Mouse (Mus musculus) heart, embryonic 12.5 days (tissue): Measurements from ENCODE around the gene Cyp39a1. TPM values are rescaled to one million over a fixed set of nuclear protein-coding genes. Genes with fewer than 3 reads are reported as not detected.

Source experiments
- ATAC-seq: fragments of 200-750 bp; cut with Nextera tagmentation; 2 replicates; pipeline ENCODE4 v1.8.0; 2017; ENCODE audit warnings: moderate TSS enrichment, moderate library complexity; ENCODE audit not compliant: insufficient number of reproducible peaks, low FRiP score
- H3K27ac ChIP-seq: fragments of 300-500 bp; sonication (generic); 2 replicates; pipeline ENCODE4 v1.5.1; 2016; ENCODE audit warnings: mild to moderate bottlenecking, moderate library complexity; ENCODE audit not compliant: poor library complexity, severe bottlenecking
- H3K27me3 ChIP-seq: fragments of 300-500 bp; sonication (generic); replicated peaks from 2 replicates; pipeline ENCODE4 v1.6.1; 2016; ENCODE audit warnings: mild to moderate bottlenecking, moderate library complexity
- H3K36me3 ChIP-seq: fragments of 300-500 bp; sonication (generic); 2 replicates; pipeline ENCODE4 v1.6.1; 2016; ENCODE audit warnings: mild to moderate bottlenecking, moderate library complexity
- H3K4me1 ChIP-seq: fragments of 300-500 bp; sonication (generic); replicated peaks from 2 replicates; pipeline ENCODE4 v1.6.1; 2016; ENCODE audit warnings: mild to moderate bottlenecking
- H3K4me2 ChIP-seq: fragments of 300-500 bp; sonication (generic); 2 replicates; pipeline ENCODE4 v1.6.1; 2016; ENCODE audit warnings: mild to moderate bottlenecking, moderate library complexity
- H3K4me3 ChIP-seq: fragments of 300-500 bp; sonication (generic); 2 replicates; pipeline ENCODE4 v1.5.1; 2016; ENCODE audit warnings: mild to moderate bottlenecking
- H3K9ac ChIP-seq: fragments of 300-500 bp; sonication (generic); 2 replicates; pipeline ENCODE4 v1.6.1; 2016; ENCODE audit warnings: mild to moderate bottlenecking, moderate library complexity
- H3K9me3 ChIP-seq: fragments of 300-500 bp; sonication (generic); replicated peaks from 2 replicates; pipeline ENCODE4 v1.6.1; 2016; ENCODE audit warnings: mild to moderate bottlenecking, moderate library complexity
- WGBS: fragments of 180-500 bp; shearing (Covaris S2); methylation state at CpG from one replicate; pipeline ENCODE4 v1.1.7; 2016; 5-methylcytosine and 5-hydroxymethylcytosine counted together
- polyA plus RNA-seq: library from polyadenylated mRNA; unstranded; fragments of >200 nt; fragmentation: Nextera tagmentation; extraction: Ambion mirVana; gene quantifications from 2 replicates; pipeline ENCODE4 v1.2.1, GENCODE M21; 2016

Cyp39a1 gene
- polyA plus RNA-seq, 1 experiment from 2014 or later: 34.7 TPM

DNA sequence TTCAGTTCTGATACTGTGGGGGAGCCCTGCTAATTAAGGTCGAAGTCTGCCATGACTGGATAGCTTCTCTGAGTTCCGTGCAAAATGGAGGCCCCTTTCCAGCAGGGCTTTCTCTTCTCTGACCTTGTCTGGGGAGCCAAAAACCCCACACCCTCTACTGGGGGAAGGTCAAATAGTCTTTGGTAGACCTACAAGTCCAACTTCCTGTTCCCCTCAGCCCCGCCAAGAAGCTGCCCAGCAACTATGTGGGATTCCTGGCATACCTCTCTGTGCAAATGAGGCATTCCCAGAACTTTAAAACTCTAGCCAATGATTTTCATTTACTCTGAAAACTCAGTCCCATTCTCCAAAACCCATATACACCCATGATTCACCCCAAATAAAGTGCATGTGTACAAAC lies 52.2 kb downstream of the Cyp39a1 start:
- WGBS: 70% methylated on average over 3 of the region's 3 CpGs
- H3K27ac ChIP-seq: no peak overlapping the region
- ATAC-seq: no peak

DNA sequence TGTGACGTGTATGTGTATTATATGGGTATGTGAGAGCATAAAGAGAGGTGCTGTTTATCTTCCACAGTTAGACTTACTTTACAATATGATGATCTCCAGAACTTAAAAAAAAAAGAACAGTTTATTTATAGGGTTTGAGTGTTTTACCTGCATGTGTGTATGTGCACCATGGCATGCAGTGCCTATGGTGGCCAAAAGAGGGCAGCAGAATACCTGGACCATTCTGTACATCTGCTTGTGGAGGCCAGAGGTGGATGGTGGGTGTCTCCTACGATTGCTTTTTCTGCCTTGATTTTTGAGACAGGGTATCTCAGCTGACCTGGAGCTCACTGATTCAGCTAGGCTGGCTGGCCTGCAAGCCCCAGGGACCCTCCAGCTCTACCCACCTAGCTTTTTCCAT lies 57.3 kb downstream of the Cyp39a1 start:
- peaks cover 4% of the 10 kb centered on the region for H3K4me1 ChIP-seq
- no peak overlapping the region for H3K4me3 ChIP-seq
- H3K27ac ChIP-seq: no peak overlapping the region
- no peak overlapping the region for H3K9ac ChIP-seq
- H3K27me3 ChIP-seq: no peaks in the 10 kb centered on the region
- no peak overlapping the region for H3K4me2 ChIP-seq
- ATAC-seq: no peak
- 85% methylated on average over 2 of the region's 2 CpGs for WGBS
- H3K36me3 ChIP-seq: peaks cover 14% of the 10 kb centered on the region
- H3K9me3 ChIP-seq: peaks cover 4% of the 10 kb centered on the region; the same call in 1 of the 2 replicates

More for the DNA sequence above, 52.2 kb downstream of the Cyp39a1 start:
- Histone ChIP-seq H3K27me3 (no peaks in the 10 kb centered on the region), H3K4me2 (no peak overlapping the region), H3K36me3 (peaks cover 10% of the 10 kb centered on the region; the same call in 1 of the 2 replicates), H3K4me1 (peaks cover 22% of the 10 kb centered on the region), H3K4me3 (no peak overlapping the region), H3K9me3 (0 out of 2 replicates have a peak, but pooled peaks cover under 1% of the 10 kb centered on the region), H3K9ac (no peak overlapping the region)

DNA sequence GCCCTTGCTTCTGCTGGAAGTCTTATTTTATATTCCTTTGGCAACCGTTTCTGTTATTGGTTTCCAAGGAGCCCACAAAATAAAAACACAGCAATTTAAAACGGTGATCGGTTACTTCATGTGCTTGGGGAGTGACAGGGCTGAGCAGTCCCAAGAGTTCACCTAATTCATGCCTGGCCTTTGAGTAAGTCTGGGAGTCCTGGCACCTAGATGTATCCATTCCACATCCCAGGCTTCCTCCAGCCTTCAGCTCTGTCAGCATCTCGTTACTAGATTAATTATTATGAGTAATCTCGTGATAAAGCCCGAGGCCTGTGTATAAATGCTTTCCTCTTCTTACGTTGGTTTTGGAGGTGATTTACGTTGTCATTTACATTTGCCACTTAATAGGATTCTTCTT lies 64.1 kb downstream of the Cyp39a1 start:
- Histone ChIP-seq H3K27me3 (no peaks in the 10 kb centered on the region), H3K9me3 (no peaks in the 10 kb centered on the region)
- ATAC-seq: no peak

DNA sequence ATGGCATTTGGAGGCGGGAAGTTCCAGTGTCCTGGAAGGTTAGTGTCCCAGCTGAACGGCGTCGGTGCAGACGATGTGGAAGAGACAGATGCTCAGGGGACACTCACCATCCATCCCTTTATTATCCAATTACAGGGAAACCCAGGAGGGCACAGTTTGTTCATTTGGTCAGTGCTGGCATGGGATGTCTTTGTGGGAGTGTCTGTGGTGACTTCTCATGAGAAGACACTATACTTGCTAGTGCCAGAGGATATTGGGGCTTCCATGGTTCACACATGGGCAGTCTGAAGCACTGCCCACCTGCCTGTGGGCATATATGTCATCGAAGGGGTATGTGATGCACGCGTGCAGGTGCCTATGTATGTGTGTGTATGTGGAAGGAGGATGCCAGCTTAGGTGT lies 64.8 kb downstream of the Cyp39a1 start:
- no peak overlapping the region for H3K27ac ChIP-seq
- H3K9me3 ChIP-seq: no peaks in the 10 kb centered on the region
- no peaks in the 10 kb centered on the region for H3K27me3 ChIP-seq
- H3K4me3 ChIP-seq: no peak overlapping the region
- 83% methylated on average over 8 of the region's 8 CpGs for WGBS
- no peaks in the 10 kb centered on the region for H3K4me1 ChIP-seq
- H3K36me3 ChIP-seq: peaks cover 19% of the 10 kb centered on the region; the same call in 1 of the 2 replicates
- H3K9ac ChIP-seq: no peak overlapping the region
- H3K4me2 ChIP-seq: no peak overlapping the region
- ATAC-seq: no peak

More for the DNA sequence above, 64.1 kb downstream of the Cyp39a1 start:
- no peak overlapping the region for H3K4me3 ChIP-seq
- peaks cover 16% of the 10 kb centered on the region; the same call in 1 of the 2 replicates for H3K36me3 ChIP-seq
- no peaks in the 10 kb centered on the region for H3K4me1 ChIP-seq
- no peak overlapping the region for H3K9ac ChIP-seq
- 76% methylated on average over 8 of the region's 8 CpGs for WGBS
- H3K27ac ChIP-seq: no peak overlapping the region
- no peak overlapping the region for H3K4me2 ChIP-seq

DNA sequence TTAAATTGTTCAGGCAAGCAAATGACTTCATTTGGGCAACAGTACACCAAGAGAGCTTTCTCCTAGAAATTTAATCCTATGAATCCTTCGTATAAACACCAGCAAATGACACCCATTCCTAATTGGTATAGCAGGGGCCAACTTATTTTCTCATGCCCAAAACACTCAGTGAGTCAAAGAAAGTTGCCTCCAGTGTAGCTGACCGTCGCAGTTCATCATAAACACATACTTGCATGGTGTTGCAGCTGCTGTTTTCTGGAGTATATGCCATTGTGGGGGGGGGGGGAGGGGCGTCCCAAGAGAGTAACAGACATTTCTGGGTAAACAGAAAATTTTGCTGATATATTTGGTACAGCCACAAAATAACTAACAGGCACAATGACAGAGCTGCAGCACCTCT lies 67.0 kb downstream of the Cyp39a1 start:
- 82% methylated on average over 4 of the region's 4 CpGs for WGBS

DNA sequence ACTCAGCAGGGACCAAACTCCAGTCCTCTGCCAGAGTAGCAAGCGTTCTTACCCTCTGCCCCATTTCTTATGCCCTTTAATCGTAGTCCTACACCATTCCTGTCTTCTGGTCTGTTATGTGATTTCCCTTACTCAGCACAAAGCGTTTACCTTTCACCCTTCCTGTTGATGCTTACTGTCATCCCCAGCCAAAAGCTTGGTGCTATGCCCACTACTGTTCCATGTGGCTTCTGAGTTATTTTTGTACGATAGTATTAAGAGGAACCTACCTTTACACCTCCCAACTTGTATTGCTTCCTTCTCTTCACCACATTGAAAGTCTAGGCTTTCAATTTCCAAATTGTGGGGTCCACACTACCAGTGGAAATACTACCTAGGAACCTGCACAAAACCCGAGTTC lies 76.7 kb downstream of the Cyp39a1 start:
- H3K27me3 ChIP-seq: no peaks in the 10 kb centered on the region
- WGBS: 72% methylated on average over 5 of the region's 5 CpGs
- H3K36me3 ChIP-seq: peaks cover 24% of the 10 kb centered on the region
- H3K27ac ChIP-seq: peak overlapping the region; percentile 87
- peaks cover 8% of the 10 kb centered on the region for H3K9me3 ChIP-seq
- H3K4me2 ChIP-seq: peak overlapping the region; percentile 33
- H3K4me1 ChIP-seq: peaks cover 18% of the 10 kb centered on the region
- no peak for ATAC-seq
- no peak overlapping the region for H3K4me3 ChIP-seq
- H3K9ac ChIP-seq: no peak overlapping the region

More for the DNA sequence above, 67.0 kb downstream of the Cyp39a1 start:
- Histone ChIP-seq H3K4me1 (no peaks in the 10 kb centered on the region), H3K27ac (no peak overlapping the region), H3K9me3 (no peaks in the 10 kb centered on the region), H3K4me2 (no peak overlapping the region), H3K9ac (no peak overlapping the region), H3K36me3 (peaks cover 28% of the 10 kb centered on the region; the same call in 1 of the 2 replicates), H3K4me3 (no peak overlapping the region), H3K27me3 (no peaks in the 10 kb centered on the region)
- no peak for ATAC-seq

DNA sequence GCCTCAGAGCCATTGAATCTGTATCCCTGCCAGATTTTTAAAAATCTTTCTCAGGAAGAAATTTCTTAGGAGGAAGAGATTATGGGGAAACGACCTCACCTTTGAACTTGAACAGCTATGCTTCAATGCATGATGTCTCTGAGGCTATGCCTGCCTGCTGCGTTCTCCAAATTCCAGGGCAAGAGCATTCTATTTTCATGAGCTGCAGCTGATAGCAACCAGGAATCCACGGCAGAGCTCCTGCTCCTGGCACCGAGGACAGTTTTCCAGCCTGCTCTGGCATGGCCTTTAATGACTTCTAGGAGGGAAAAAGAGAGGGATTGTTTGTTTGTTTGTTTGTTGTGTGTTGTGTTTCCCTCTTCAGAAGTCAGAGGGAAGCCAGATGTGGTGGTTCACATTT lies 77.2 kb downstream of the Cyp39a1 start:
- H3K4me3 ChIP-seq: no peak overlapping the region
- H3K27ac ChIP-seq: peak overlapping the region; percentile 87
- peak overlapping the region; percentile 33 for H3K4me2 ChIP-seq
- H3K27me3 ChIP-seq: no peaks in the 10 kb centered on the region
- no peak overlapping the region for H3K9ac ChIP-seq
- WGBS: 10% methylated on average over 4 of the region's 4 CpGs
- H3K9me3 ChIP-seq: peaks cover 8% of the 10 kb centered on the region
- ATAC-seq: no peak
- peaks cover 18% of the 10 kb centered on the region for H3K4me1 ChIP-seq
- peaks cover 24% of the 10 kb centered on the region for H3K36me3 ChIP-seq

DNA sequence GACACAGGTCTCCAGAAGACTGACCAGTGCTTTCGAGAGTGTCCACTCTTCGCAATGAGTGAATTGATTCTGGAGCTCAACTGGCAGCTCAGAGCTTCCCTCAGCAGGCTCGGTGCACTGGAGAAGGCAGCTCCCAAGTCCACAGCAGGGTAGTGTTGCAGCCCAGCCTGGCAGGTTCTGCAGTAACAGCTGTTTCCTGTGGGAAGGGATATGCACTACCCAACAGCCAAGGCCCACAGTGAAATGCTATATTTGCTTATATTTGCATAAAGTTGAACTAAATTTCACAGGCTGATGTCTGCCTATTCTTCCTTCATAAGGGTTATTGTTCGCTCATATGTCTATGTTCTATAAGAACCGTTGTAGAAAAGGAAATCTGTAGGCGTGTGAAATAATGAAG lies 83.9 kb downstream of the Cyp39a1 start:
- Histone ChIP-seq H3K27ac (no peak overlapping the region), H3K4me3 (no peak overlapping the region), H3K36me3 (peaks cover 24% of the 10 kb centered on the region), H3K9ac (no peak overlapping the region), H3K9me3 (peaks cover 3% of the 10 kb centered on the region), H3K4me1 (peaks cover 9% of the 10 kb centered on the region; the same call in 1 of the 2 replicates), H3K27me3 (no peaks in the 10 kb centered on the region), H3K4me2 (no peak overlapping the region)
- whole genome bisulfite sequencing: 89% methylated on average over 6 of the region's 6 CpGs
- no peak for ATAC-seq

DNA sequence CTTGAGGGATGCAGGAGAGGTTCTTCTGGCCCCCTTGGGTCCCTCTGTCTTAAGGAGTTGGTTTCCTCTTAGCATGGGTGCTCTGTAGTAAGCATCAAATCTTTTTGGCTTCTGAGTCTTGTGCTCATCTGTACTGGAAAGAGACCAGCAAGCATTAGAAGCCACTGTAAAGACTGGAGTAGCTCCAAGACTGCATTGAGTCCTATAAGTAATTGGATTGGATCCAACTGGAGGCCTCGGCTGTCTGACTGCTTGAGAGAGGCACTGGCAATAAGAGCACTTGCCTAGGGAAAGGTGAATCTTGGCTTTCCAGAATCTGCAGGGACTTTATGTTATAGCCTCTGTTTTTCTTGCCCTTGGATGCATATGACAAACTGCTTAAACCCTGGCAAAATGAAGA lies 85.6 kb downstream of the Cyp39a1 start:
- Histone ChIP-seq H3K27me3 (no peaks in the 10 kb centered on the region), H3K9me3 (no peaks in the 10 kb centered on the region; the same call in 1 of the 2 replicates), H3K27ac (no peak overlapping the region), H3K4me1 (peaks cover 9% of the 10 kb centered on the region; the same call in 1 of the 2 replicates), H3K9ac (no peak overlapping the region), H3K4me3 (no peak overlapping the region), H3K4me2 (no peak overlapping the region), H3K36me3 (peaks cover 11% of the 10 kb centered on the region; the same call in 1 of the 2 replicates)
- no peak for ATAC-seq
- 32% methylated on average over 1 of the region's 1 CpGs for WGBS

DNA sequence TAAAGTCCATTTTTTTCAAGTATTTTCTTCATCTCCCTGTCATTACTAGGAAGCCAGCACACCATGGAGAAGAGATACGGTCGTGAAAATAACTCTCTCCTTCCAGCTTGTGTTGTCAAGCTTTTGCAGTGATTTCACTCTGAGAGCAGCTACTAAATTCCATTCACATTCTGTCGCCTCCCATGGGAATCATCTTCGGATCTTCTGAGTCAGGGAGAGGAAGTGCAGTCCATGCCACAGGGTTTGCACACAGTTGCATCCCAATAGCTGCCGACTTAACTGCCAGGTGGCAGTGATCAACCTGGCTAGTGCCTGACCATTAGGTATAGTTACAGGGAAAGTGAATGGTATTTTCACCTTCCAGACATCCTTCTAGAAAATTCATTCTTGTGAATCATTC lies 87.5 kb downstream of the Cyp39a1 start:
- peaks cover 11% of the 10 kb centered on the region; the same call in 1 of the 2 replicates for H3K36me3 ChIP-seq
- WGBS: 46% methylated on average over 5 of the region's 5 CpGs
- H3K4me3 ChIP-seq: no peak overlapping the region
- no peak overlapping the region for H3K4me2 ChIP-seq
- no peaks in the 10 kb centered on the region; the same call in 1 of the 2 replicates for H3K9me3 ChIP-seq
- no peak overlapping the region; the same call in 1 of the 2 replicates for H3K27ac ChIP-seq
- H3K4me1 ChIP-seq: peaks cover 9% of the 10 kb centered on the region; the same call in 1 of the 2 replicates
- H3K9ac ChIP-seq: no peak overlapping the region
- no peaks in the 10 kb centered on the region for H3K27me3 ChIP-seq
- no peak for ATAC-seq

DNA sequence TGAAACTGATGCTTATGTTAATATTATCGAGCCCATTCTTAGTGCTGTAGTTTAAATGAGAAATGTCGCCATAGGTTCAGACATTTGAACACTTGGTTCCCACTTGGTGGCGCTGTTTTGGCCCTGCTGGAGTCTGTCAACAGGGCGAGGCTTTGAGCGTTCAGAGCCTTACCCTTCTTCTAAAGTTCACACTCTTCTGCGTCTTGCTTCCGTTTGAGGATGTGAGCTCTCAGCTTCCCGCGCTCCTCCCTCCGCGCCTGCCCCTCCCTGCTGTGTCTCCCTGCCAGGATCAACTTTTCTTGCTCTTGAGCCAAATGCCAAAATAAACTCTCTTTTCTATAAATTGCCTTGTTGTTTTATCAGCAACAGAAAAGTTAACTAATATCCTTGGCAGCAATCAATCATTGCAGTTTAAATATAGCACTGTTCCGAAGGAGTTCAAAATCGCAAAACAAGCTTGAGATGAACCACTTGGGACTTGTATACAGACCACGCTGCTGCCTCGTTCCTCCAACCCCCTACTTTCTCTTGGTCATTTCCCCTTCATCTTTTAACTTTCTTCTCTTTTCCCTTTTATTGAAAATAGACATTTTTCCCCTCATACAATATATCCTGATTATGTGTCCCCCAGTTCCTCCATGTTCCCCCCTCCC lies 91.5 kb downstream of the Cyp39a1 start:
- 0 out of 2 replicates have a peak, but pooled peaks have one; percentile 45 for ATAC-seq
- Histone ChIP-seq H3K4me1 (no peaks in the 10 kb centered on the region; the same call in 1 of the 2 replicates), H3K4me2 (peak overlapping the region; percentile 27; the same call in 1 of the 2 replicates), H3K9me3 (no peaks in the 10 kb centered on the region; the same call in 1 of the 2 replicates), H3K4me3 (no peak overlapping the region), H3K36me3 (no peaks in the 10 kb centered on the region), H3K27ac (no peak overlapping the region; the same call in 1 of the 2 replicates), H3K9ac (no peak overlapping the region), H3K27me3 (no peaks in the 10 kb centered on the region)
- WGBS: 40% methylated on average over 15 of the region's 15 CpGs
